Mouse (Mus musculus): ENCODE measurements around the gene Fam50b.

Gene Fam50b

GRCm38 (mm10) chr13:34734686-34735085 lies at the start of gene Fam50b:
TSS of gene Fam50b (plus strand) at chr13:34734850.
- no peak for DNase-seq (ENCODE audit: low spot score in 2 of 2)

- DNase-seq (ENCODE audit: low spot score in 2 of 2) = no peak
Measured at GRCm38 (mm10) chr13:34685008-34685765, 49.5 kb upstream of the Fam50b start.

- DNase-seq (ENCODE audit: low spot score in 2 of 2) = no peak
Measured at GRCm38 (mm10) chr13:34691049-34691448, 43.6 kb upstream of the Fam50b start.

GRCm38 (mm10) chr13:34693111-34693510 lies 41.5 kb upstream of the Fam50b start:
- DNase-seq (ENCODE audit: low spot score in 2 of 2) = no peak

GRCm38 (mm10) chr13:34696734-34697332 lies 37.8 kb upstream of the Fam50b start:
- DNase-seq (ENCODE audit: low spot score in 2 of 2) = no peak

GRCm38 (mm10) chr13:34700091-34700490 lies 34.6 kb upstream of the Fam50b start:
- DNase-seq (ENCODE audit: low spot score in 2 of 2) = no peak

GRCm38 (mm10) chr13:34700630-34701029 lies 34.0 kb upstream of the Fam50b start:
- DNase-seq (ENCODE audit: low spot score in 2 of 2) = no peak

- DNase-seq (ENCODE audit: low spot score in 2 of 2) = no peak
Measured at GRCm38 (mm10) chr13:34703301-34703700, 31.3 kb upstream of the Fam50b start.

- no peak for DNase-seq (ENCODE audit: low spot score in 2 of 2)
Measured at GRCm38 (mm10) chr13:34703795-34704194, 30.9 kb upstream of the Fam50b start.

GRCm38 (mm10) chr13:34704835-34705234 lies 29.8 kb upstream of the Fam50b start:
- no peak for DNase-seq (ENCODE audit: low spot score in 2 of 2)

GRCm38 (mm10) chr13:34708955-34709354 lies 25.7 kb upstream of the Fam50b start:
- DNase-seq (ENCODE audit: low spot score in 2 of 2) = peak in 1 of 2 experiments; percentile 37

- no peak for DNase-seq (ENCODE audit: low spot score in 2 of 2)
Measured at GRCm38 (mm10) chr13:34709566-34709965, 25.1 kb upstream of the Fam50b start.

GRCm38 (mm10) chr13:34711410-34711809 lies 23.2 kb upstream of the Fam50b start:
- DNase-seq (ENCODE audit: low spot score in 2 of 2) = no peak

GRCm38 (mm10) chr13:34712881-34713280 lies 21.8 kb upstream of the Fam50b start:
- no peak for DNase-seq (ENCODE audit: low spot score in 2 of 2)

GRCm38 (mm10) chr13:34715437-34715838 lies 19.2 kb upstream of the Fam50b start:
- peak; percentile 53 to 75 for DNase-seq (ENCODE audit: low spot score in 2 of 2)

GRCm38 (mm10) chr13:34724831-34725592 lies 9.6 kb upstream of the Fam50b start:
- no peak for DNase-seq (ENCODE audit: low spot score in 2 of 2)

GRCm38 (mm10) chr13:34725800-34726476 lies 8.7 kb upstream of the Fam50b start:
- peak in 1 of 2 experiments; percentile 22 for DNase-seq (ENCODE audit: low spot score in 2 of 2)

- DNase-seq (ENCODE audit: low spot score in 2 of 2) = no peak
Measured at GRCm38 (mm10) chr13:34726477-34726805, 8.2 kb upstream of the Fam50b start.

GRCm38 (mm10) chr13:34727060-34727459 lies 7.6 kb upstream of the Fam50b start:
- no peak for DNase-seq (ENCODE audit: low spot score in 2 of 2)

GRCm38 (mm10) chr13:34731551-34731950 lies 3.1 kb upstream of the Fam50b start:
- no peak for DNase-seq (ENCODE audit: low spot score in 2 of 2)

GRCm38 (mm10) chr13:34733780-34734179 lies 870 bp upstream of the Fam50b start:
- no peak for DNase-seq (ENCODE audit: low spot score in 2 of 2)
